Mouse (Mus musculus) kidney, embryonic 15.5 days (tissue): ENCODE data around the gene Cdk8. TPM values are rescaled to one million over a fixed set of nuclear protein-coding genes. Genes with fewer than 3 reads are reported as not detected.

ENCODE experiments used
- ATAC-seq: fragments of 200-750 bp; cut with Nextera tagmentation; replicated peaks from 2 replicates; pipeline ENCODE4 v1.8.0; 2017; ENCODE audit warnings: moderate TSS enrichment; ENCODE audit not compliant: low FRiP score
- H3K27ac ChIP-seq: fragments of 300-500 bp; sonication (generic); 2 replicates; pipeline ENCODE4 v1.5.1; 2015; ENCODE audit warnings: mild to moderate bottlenecking, inconsistent platforms
- H3K27me3 ChIP-seq: fragments of 300-500 bp; sonication (generic); 2 replicates; pipeline ENCODE4 v1.6.1; 2015; ENCODE audit warnings: inconsistent platforms
- H3K36me3 ChIP-seq: fragments of 300-500 bp; sonication (generic); 2 replicates; pipeline ENCODE4 v1.6.1; 2015; ENCODE audit warnings: inconsistent platforms
- H3K4me1 ChIP-seq: fragments of 300-500 bp; sonication (generic); 2 replicates; pipeline ENCODE4 v1.6.1; 2015; ENCODE audit warnings: inconsistent platforms
- H3K4me2 ChIP-seq: fragments of 300-500 bp; sonication (generic); 2 replicates; pipeline ENCODE4 v1.6.1; 2015; ENCODE audit warnings: moderate library complexity, mild to moderate bottlenecking, inconsistent platforms
- H3K4me3 ChIP-seq: fragments of 300-500 bp; sonication (generic); replicated peaks from 2 replicates; pipeline ENCODE4 v1.5.1; 2015; ENCODE audit warnings: mild to moderate bottlenecking, inconsistent platforms
- H3K9ac ChIP-seq: fragments of 300-500 bp; sonication (generic); 2 replicates; pipeline ENCODE4 v1.6.1; 2015; ENCODE audit warnings: mild to moderate bottlenecking, inconsistent platforms
- H3K9me3 ChIP-seq: fragments of 300-500 bp; sonication (generic); replicated peaks from 2 replicates; pipeline ENCODE4 v1.6.1; 2016; ENCODE audit warnings: inconsistent platforms
- WGBS: fragments of 180-500 bp; shearing (Covaris S2); methylation state at CpG from one replicate; pipeline ENCODE4 v1.1.7; 2015; ENCODE audit warnings: mixed read lengths; 5-methylcytosine and 5-hydroxymethylcytosine counted together
- polyA plus RNA-seq: library from polyadenylated mRNA; unstranded; fragments of >200 nt; fragmentation: Nextera tagmentation; extraction: Ambion mirVana; gene quantifications from 2 replicates; pipeline ENCODE4 v1.2.1, GENCODE M21; 2015

Gene Cdk8
- polyA plus RNA-seq, 1 experiment from 2014 or later, result 19.0 TPM

DNA sequence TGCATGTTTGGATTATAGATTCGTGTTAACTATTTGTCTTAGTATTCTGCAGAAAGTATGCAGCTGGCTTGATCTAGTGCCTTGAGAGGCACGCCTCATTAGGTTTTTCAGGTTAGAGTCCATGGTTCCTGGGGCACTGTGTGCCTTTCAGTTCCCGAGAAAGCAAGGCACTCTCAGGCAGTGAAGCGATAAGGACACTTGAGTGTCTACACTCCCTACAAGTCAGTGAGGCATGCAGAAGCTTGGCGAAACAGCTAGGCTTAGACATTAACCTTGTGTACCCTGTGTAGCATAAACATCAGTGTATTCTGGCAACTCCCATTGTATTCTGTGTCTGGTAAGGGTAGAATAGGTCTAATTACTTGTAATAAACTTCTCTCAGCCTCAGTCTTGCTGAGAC is 25.5 kb upstream of the Cdk8 start:
- Histone ChIP-seq H3K9ac (no peak overlapping the region), H3K4me3 (no peak overlapping the region), H3K4me2 (no peak overlapping the region), H3K27ac (peak overlapping the region; percentile 90), H3K9me3 (0 out of 2 replicates have a peak, but pooled peaks cover 2% of the 10 kb centered on the region), H3K27me3 (no peaks in the 10 kb centered on the region), H3K36me3 (peaks cover 85% of the 10 kb centered on the region), H3K4me1 (peaks cover 17% of the 10 kb centered on the region)
- WGBS, result 53% methylated on average over 5 of the region's 5 CpGs
- peak; percentile 99 for ATAC-seq

- WGBS, result 5% methylated on average over 13 of the region's 13 CpGs
- peak overlapping the region; percentile 40 for H3K9ac ChIP-seq
- peak overlapping the region; percentile 79 for H3K4me3 ChIP-seq
- peaks cover 16% of the 10 kb centered on the region for H3K4me1 ChIP-seq
- H3K4me2 ChIP-seq, result peak overlapping the region; percentile 68
- H3K9me3 ChIP-seq, result no peaks in the 10 kb centered on the region
- no peaks in the 10 kb centered on the region for H3K27me3 ChIP-seq
- peak; percentile 70 for ATAC-seq
- peak overlapping the region; percentile 99 for H3K27ac ChIP-seq
- H3K36me3 ChIP-seq, result peaks cover 40% of the 10 kb centered on the region
Measured at GRCm38 (mm10) chr5:146220501-146220878, 10.5 kb upstream of the Cdk8 start.

DNA sequence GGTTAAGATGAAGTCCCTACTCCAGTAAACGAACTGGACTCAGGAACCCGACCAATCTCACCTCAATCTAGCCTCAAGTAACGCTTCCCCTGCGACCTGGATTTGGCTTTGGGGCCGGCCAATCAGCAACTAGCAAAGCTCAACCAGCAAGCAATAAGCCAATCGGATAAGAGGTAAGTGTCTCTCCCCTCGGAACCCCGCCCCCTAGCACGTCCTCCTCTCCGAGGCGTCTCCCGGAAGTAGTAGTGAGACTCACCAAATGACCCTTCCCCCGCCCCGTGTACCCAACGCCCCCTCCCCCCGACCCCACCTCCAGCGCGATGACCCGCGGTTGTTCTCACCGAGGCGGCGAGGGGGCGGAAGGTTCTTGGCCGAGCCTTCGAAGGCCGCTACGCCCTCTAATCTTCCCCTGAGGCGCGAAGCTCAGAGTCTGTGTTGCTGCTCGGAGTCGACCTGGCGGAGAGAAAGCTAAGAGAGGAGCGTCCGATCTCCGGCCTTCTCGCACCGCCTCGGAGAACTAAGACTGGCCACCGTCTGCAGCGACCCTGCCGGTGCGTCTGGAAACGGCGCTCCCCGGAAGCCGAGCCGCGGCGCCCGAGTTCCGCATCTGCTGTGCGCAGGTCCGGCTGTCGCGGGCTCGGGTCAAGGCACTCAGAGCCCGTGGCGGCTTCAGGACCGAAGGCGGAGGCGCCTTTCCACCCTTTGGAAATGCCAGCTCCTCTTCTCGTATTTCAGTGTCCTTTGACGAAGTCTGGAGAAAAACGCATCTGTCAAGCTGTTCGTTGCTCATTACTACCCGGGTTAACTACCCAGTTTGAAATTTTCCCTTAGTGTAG is 9.9 kb upstream of the Cdk8 start, which contains the start of gene Rnf6:
Gene Rnf6, minus strand, starts transcription at position 677 of the 836 bp plus-strand sequence.
- Histone ChIP-seq H3K4me1 (peaks cover 16% of the 10 kb centered on the region), H3K36me3 (peaks cover 34% of the 10 kb centered on the region), H3K4me2 (peak within 1 kb of the TSS; percentile 68), H3K9ac (peak within 1 kb of the TSS; percentile 83), H3K27ac (peak within 1 kb of the TSS; percentile 99), H3K9me3 (no peaks in the 10 kb centered on the region), H3K4me3 (peak within 1 kb of the TSS; percentile 79), H3K27me3 (no peaks in the 10 kb centered on the region)
- ATAC-seq, result peak; percentile 100
- whole genome bisulfite sequencing, result under 1% methylated on average over 67 of the region's 67 CpGs

DNA sequence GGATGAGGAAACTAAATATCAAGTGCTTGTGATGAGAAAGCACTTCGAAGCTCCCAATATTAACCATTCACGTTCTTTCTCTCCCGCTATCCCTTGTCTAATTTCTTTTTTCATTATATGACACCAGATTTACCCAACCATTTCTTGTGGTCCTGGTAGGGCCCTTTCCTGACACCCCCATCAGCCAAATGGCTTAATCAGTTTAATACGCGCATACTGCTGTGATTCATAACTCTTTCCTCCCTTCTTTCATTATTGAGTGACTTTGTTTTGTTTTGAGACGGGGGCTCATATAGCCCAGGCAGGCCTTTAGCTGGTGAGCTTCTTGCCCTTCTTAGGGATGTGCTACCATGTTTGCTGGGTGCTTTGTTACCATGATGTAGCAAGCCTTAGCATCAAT is 9.3 kb upstream of the Cdk8 start:
- H3K4me1 ChIP-seq, result peaks cover 16% of the 10 kb centered on the region
- ATAC-seq, result no peak
- H3K9me3 ChIP-seq, result no peaks in the 10 kb centered on the region
- peak overlapping the region; percentile 68 for H3K4me2 ChIP-seq
- peaks cover 29% of the 10 kb centered on the region for H3K36me3 ChIP-seq
- H3K4me3 ChIP-seq, result peak overlapping the region; percentile 79
- WGBS, result 18% methylated on average over 6 of the region's 6 CpGs
- H3K27ac ChIP-seq, result peak overlapping the region; percentile 99
- H3K27me3 ChIP-seq, result no peaks in the 10 kb centered on the region
- H3K9ac ChIP-seq, result peak overlapping the region; percentile 83

GRCm38 (mm10) chr5:146223786-146224185 is 7.2 kb upstream of the Cdk8 start:
- H3K4me1 ChIP-seq, result peaks cover 16% of the 10 kb centered on the region
- H3K27ac ChIP-seq, result no peak overlapping the region
- H3K9ac ChIP-seq, result no peak overlapping the region
- H3K9me3 ChIP-seq, result no peaks in the 10 kb centered on the region
- H3K4me2 ChIP-seq, result no peak overlapping the region
- no peaks in the 10 kb centered on the region for H3K27me3 ChIP-seq
- peaks cover 11% of the 10 kb centered on the region for H3K36me3 ChIP-seq
- WGBS, result 80% methylated on average over 5 of the region's 5 CpGs
- H3K4me3 ChIP-seq, result no peak overlapping the region
- ATAC-seq, result no peak

DNA sequence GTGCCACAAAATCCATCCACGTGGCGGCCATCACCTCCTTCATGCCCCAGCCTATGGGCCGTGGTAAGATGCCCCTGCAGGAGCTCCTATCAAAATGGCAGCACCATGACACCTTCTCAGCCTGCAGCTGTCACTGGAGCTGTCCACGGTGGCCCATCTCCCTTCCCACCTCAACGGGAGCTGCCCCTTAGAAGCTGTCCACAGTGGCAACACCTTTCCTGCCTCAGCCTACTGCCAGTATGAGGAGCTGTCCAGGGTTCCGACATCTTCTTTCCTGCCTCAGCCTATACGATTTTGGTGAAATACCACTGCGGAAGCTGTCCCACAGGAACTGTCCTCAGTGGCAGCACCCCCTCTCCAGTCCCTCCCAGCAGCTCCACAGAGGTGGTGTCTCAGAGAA is 3.5 kb upstream of the Cdk8 start:
- no peaks in the 10 kb centered on the region for H3K9me3 ChIP-seq
- peaks cover 5% of the 10 kb centered on the region for H3K4me1 ChIP-seq
- H3K36me3 ChIP-seq, result no peaks in the 10 kb centered on the region
- no peak overlapping the region for H3K4me2 ChIP-seq
- H3K27ac ChIP-seq, result no peak overlapping the region
- H3K27me3 ChIP-seq, result no peaks in the 10 kb centered on the region
- ATAC-seq, result no peak
- WGBS, result 85% methylated on average over 8 of the region's 8 CpGs
- H3K4me3 ChIP-seq, result no peak overlapping the region
- no peak overlapping the region for H3K9ac ChIP-seq

DNA sequence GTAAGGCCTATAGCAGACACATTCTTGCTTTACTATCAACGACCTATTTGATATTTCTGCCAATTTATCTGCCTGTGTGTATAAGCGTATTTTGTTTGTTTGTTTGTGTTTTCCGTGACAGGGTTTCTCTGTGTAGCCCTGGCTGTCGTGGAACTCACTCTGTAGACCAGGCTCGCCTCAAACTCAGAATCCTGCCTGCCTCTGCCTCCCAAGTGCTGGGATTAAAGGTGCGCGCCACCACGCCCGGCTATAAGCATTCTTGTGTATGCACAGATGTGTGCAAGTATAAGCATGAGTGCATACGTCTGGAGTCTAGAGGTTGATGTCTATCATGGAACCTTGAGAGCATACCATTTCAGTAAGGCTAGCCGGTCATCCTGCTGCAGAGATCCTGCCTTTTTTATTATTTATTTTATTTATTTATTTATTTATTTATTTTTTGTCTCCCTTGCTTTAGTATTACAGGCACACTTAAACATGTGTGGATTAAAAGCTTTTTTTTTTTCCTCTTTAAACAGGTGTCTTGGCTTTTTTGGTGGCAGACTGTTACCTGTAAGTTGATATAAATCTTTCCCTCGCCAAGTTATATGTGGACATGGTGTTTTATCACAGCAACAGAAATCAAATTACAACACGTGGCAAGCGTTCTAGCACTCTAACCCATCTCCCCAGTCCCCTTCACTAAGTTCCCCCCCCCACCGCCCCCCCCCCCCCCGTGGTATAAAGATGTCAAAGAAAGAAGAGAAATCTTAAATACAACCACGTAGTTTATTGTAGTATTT is 970 bp upstream of the Cdk8 start:
- peak overlapping the region; percentile 88 for H3K4me3 ChIP-seq
- H3K4me1 ChIP-seq, result peaks cover 16% of the 10 kb centered on the region
- H3K36me3 ChIP-seq, result no peaks in the 10 kb centered on the region
- H3K4me2 ChIP-seq, result peak overlapping the region; percentile 76
- H3K27ac ChIP-seq, result peak overlapping the region; percentile 100
- WGBS, result 57% methylated on average over 17 of the region's 17 CpGs
- no peaks in the 10 kb centered on the region for H3K27me3 ChIP-seq
- H3K9me3 ChIP-seq, result no peaks in the 10 kb centered on the region
- ATAC-seq, result peak; percentile 4; the same call in 1 of the 2 replicates
- H3K9ac ChIP-seq, result peak overlapping the region; percentile 92

- peak overlapping the region; percentile 76 for H3K4me2 ChIP-seq
- no peaks in the 10 kb centered on the region for H3K9me3 ChIP-seq
- H3K27ac ChIP-seq, result peak overlapping the region; percentile 100
- no peaks in the 10 kb centered on the region for H3K27me3 ChIP-seq
- peak overlapping the region; percentile 92 for H3K9ac ChIP-seq
- 1% methylated on average over 19 of the region's 19 CpGs for WGBS
- H3K4me1 ChIP-seq, result peaks cover 27% of the 10 kb centered on the region
- H3K4me3 ChIP-seq, result peak overlapping the region; percentile 88
- ATAC-seq, result peak; percentile 38
- no peaks in the 10 kb centered on the region for H3K36me3 ChIP-seq
Measured at GRCm38 (mm10) chr5:146231655-146231996, 596 bp downstream of the Cdk8 start.

DNA sequence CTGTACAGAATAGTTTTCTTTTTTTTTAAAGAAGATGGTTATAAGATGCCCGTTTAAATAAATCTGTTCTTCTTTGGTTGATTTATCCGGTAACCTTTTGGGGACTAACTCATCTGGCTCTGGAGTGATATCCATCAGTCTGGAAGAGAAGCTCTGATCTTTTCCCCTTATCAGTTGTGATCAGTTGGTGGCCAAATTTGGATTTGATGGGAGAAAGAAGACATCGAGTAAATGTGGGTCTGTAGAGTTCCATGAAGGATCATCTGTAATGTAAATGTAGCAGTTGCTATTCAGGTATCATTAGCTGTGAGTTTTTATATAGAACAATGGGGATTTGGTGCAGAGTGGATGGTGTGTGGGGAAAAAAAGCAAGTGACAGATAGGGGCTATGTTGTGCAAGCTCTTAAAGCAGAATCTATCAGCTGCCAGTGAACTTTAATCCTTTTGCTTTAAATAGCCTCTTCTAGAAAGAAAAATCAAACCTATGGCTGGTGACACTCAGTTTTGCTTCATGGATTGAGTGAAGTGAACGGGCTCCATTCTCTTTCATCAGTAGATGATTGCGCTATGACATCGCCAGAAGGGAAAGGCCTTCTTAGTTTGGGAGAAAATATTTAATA is 1.1 kb downstream of the Cdk8 start:
- H3K27me3 ChIP-seq, result no peaks in the 10 kb centered on the region
- peak overlapping the region; percentile 88 for H3K4me3 ChIP-seq
- peaks cover 32% of the 10 kb centered on the region for H3K4me1 ChIP-seq
- 36% methylated on average over 6 of the region's 6 CpGs for WGBS
- H3K27ac ChIP-seq, result no peak overlapping the region
- no peak for ATAC-seq
- H3K9ac ChIP-seq, result peak overlapping the region; percentile 92
- H3K9me3 ChIP-seq, result no peaks in the 10 kb centered on the region
- peak overlapping the region; percentile 76 for H3K4me2 ChIP-seq
- no peaks in the 10 kb centered on the region for H3K36me3 ChIP-seq

DNA sequence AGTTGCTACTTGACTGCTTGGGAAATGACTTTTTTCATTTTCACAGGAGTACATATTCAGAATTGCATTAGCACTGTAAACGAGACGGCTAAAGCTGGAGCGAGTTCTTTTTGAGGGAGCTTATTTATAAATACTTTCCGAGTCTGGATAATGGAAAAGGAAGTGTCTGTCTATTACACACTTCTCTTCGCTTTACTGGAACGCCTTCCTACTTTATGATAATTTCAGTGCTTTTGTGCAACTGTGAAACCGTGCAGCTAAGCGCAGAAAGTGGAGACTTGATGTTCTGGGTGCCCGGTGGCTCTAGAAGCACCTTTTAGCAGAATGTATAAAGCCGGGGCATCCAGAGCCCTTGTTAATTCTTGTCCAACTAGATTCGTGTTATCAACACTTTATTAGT is 1.8 kb downstream of the Cdk8 start:
- no peaks in the 10 kb centered on the region for H3K9me3 ChIP-seq

GRCm38 (mm10) chr5:146234336-146234735 is 3.3 kb downstream of the Cdk8 start:
- WGBS, result 94% methylated on average over 1 of the region's 1 CpGs
- ATAC-seq, result no peak
- no peaks in the 10 kb centered on the region for H3K9me3 ChIP-seq
- no peak overlapping the region for H3K4me3 ChIP-seq
- no peak overlapping the region for H3K9ac ChIP-seq
- no peaks in the 10 kb centered on the region for H3K27me3 ChIP-seq
- H3K4me2 ChIP-seq, result no peak overlapping the region
- H3K4me1 ChIP-seq, result peaks cover 51% of the 10 kb centered on the region
- no peaks in the 10 kb centered on the region for H3K36me3 ChIP-seq
- H3K27ac ChIP-seq, result no peak overlapping the region

More for the DNA sequence above, 1.8 kb downstream of the Cdk8 start:
- Histone ChIP-seq H3K4me1 (peaks cover 38% of the 10 kb centered on the region), H3K36me3 (no peaks in the 10 kb centered on the region), H3K4me3 (peak overlapping the region; percentile 88), H3K4me2 (peak overlapping the region; percentile 76), H3K9ac (peak overlapping the region; percentile 29), H3K27ac (no peak overlapping the region), H3K27me3 (no peaks in the 10 kb centered on the region)
- 65% methylated on average over 11 of the region's 11 CpGs for WGBS
- no peak for ATAC-seq

DNA sequence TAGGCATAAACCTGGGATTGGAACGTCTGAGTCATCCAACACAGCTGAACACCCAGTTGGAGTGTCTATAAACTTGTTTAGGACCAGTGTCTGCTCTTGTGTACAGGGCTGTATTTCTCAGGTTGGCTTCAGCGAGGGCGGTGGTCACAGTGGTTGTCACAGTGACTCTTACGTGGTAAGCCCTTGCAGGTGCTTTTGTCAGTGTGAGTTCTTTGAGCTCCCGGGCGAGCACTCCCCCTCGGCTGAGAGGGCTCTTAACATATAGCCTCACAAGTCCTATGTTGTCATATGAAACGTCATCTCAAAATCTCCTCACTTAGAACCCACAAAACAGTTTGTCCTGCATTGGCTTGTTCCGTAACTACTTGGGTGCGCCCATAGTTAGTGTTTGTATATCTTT is 7.2 kb downstream of the Cdk8 start:
- Histone ChIP-seq H3K36me3 (no peaks in the 10 kb centered on the region), H3K4me3 (no peak overlapping the region), H3K4me2 (no peak overlapping the region), H3K9ac (no peak overlapping the region), H3K9me3 (no peaks in the 10 kb centered on the region), H3K4me1 (peaks cover 61% of the 10 kb centered on the region), H3K27ac (no peak overlapping the region), H3K27me3 (no peaks in the 10 kb centered on the region)
- no peak for ATAC-seq
- WGBS, result 81% methylated on average over 10 of the region's 10 CpGs
